Mouse (Mus musculus) CH12F3 (cell line): ENCODE results near the gene Nudt9.
"Not testable (repeated sequence)": the region's sequence is repeated elsewhere in the genome, so short reads cannot be mapped to it uniquely, and the experiment has no call there.

Experiments
- in situ Hi-C: fragments of 300-500 bp; cut with MboI; formaldehyde crosslinking; loops from 2 replicates; pipeline ENCODE4 v1.14.3; 2020; ENCODE audit warnings: low sequenced_read_pairs

Gene Nudt9

DNA sequence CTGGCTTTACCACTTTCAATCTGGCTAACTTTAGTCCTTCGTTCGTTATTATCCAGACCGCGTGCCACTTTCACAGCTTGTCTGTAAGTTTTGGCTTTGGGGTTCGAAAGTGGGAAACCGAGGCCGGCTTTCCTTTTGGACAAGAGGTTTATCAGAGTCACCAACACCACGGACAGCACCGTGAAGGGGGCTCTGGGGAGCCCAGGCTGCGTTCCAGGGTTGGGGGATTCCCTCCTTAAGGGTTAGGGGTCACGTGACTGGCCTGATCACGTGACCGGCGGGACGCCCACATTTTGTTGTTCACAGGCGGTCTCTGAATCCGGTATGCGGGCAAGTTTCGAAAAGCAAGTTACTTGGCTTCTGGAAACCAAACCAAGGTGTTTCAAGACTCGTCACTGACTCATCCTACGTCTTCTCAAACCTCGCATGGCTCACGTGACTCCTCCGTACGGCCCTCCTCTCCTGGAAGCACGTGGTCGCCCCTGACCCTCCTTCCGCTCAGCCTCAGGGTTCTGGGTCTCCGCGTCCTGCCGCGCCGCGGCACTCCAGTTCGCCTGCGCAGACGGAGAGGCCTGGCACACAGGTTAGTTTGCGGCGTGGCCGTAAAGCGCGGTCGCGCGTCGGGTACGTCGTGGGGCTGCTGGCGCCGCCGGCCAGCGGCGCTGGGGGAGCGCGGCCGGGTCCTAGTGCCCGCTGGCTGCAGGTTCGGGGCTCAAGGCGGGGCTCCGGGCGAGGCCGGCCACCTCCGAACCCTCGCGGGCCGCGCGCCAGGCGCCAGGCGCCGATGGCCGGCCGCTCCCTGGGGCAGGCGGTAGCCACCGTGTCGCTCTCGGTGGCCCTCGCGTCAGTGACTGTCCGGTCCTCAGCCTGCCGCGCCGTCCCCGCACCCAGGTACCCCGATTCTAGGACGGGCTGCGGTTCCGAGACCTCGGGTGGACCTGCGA, at the start of gene Nudt9:
TSS of gene Nudt9 (plus strand) at position 51 of the 944 bp plus-strand sequence.
- in situ Hi-C loops: no loop called here

DNA sequence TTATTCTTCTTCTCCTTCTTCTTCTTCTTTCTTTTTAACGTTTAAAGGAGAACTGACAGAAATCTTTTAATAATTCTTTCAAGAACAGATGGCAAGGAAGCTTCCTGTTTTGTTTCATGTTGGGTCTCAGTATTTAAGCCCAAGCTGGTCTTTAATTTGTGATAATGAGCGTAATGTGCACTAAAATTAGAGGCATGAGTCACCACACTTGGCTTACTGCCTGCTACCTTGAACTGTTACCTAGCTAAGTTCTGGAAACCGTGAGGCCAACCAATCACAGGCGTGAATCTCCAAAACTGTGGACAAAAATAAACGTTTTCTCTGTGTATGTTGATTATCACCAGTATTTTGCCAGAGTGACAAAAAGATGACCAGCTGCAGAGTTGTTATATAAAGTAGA, 47.4 kb upstream of the Nudt9 start:
- in situ Hi-C loops: loop anchor here (25.0 kb wide), 1 partner anchor 339 kb away; the partner anchor contains the start of gene Mepe

DNA sequence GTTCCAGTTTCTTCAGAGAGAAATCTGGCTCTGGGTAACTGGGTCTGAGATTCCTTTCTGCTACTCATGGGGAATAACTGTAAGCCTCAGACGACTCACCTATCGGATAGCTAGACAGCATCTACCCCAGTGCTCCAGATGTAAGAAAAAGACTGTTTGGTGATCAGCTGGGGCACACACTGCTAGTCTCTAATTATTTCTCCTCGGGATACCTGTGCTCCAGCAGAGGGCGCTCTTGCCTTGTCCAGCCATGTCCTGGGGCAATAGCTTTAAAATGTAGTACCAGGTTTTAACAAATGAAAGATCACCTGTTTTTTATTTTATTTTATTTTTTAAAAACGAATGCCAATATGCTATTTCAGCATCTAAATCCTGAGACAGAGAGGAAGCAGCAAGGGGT, 46.4 kb upstream of the Nudt9 start:
- in situ Hi-C loops: loop anchor here (25.0 kb wide), 1 partner anchor 338 kb away; the partner anchor contains the start of gene Mepe

DNA sequence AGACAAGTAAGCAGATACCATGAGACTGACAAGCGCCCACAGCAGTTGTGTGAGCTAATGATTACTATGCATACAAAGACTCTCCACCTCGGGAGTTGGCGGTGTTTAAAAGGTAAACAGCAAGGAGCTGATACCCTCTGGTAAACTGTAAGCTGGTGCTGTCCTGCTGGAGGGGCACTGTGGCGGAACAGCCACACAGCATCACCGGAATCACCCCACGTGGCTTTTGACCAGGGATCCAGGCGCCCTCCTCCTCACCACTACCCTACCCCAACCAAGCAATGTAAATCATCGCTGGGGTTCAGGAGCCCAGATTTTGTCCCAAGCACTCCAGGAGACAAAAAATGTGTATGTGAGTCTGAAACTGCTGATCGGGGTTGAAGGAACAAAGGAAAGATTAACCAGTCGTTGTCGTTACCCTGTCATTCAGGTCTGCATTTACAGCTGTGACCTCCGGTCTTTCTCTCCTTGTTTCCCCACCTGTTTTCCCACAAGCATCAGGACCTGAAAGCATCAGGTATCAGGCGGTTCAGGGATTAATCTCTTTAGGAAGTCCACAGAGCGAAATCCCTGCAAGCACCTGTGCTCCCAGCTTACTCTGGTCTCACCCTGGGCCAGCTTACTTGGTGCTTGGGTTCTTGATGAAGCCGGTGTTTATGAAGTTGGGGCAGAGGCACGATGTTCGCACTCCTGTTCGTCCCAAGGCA, 43.4 kb upstream of the Nudt9 start:
- in situ Hi-C loops: no loop called here

DNA sequence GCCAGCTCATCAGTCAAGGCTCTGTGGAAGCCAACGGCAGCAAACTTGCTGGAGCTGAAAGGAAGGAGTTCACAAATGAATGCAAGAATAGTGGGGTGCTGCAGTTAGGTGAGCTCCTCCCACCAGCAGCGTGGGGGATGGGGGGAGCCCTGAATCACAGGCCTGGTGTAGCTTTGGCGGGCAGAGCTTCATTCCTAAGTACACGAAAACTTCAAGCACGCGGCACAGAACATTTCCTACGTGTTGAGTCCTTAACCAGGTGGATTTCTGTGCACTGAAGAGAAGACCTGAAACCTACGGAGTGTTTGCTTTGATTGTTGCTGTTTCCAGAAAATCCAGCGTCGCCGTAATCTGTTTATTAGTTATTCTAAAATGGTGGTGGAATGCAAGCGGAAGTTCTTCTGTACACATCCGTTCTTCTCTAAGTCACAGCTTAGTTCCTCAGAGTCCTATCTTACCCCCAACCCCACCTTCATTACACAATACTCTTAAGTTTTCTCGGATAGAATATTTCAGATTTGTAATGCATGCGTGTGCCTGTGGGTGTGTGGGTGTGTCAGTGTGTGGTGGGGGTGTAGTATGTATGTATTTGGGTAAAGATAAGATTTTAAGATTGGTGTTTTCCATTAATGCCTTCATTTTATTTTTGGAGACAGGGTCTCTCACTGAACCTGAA, 42.7 kb upstream of the Nudt9 start:
- in situ Hi-C loops: no loop called here

DNA sequence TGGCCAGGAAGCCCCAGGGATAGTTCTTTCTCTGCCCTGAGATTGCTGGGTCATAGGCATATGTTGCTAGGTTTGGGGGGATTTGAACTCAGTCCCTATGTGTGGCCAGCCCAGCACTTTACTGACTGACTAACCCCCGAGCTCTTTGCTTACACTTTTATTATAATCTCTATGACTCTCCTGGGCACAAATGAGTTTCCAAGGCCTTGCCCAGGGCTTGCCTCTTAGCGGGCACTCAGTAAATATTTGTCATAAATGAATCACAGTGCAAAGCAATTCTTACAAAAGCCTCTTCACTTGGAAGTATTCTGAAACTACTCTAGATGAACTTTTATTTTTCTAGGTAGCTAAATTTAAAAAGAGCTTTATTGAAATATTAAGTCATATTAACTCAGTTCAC, 42.2 kb upstream of the Nudt9 start:
- in situ Hi-C loops: no loop called here

DNA sequence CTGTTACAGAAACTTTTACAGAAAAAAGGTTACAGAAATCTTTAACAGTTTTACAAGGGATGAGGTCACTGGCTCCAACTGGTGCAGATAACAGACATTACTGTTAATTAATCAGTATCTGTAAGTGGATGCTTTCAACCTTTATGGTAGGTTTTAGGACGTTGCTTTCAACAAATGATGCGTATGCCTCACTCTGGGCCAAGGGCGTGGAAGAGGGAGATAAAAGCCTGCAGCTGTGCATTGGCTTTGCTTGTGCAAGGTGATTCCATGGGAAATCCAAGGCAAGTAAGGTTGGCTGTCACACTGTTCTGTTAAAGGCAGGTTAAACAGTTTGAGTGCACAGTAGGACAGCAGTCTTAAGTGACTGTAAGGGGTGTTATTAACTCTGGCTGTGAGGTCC, 39.3 kb upstream of the Nudt9 start:
- in situ Hi-C loops: no loop called here

DNA sequence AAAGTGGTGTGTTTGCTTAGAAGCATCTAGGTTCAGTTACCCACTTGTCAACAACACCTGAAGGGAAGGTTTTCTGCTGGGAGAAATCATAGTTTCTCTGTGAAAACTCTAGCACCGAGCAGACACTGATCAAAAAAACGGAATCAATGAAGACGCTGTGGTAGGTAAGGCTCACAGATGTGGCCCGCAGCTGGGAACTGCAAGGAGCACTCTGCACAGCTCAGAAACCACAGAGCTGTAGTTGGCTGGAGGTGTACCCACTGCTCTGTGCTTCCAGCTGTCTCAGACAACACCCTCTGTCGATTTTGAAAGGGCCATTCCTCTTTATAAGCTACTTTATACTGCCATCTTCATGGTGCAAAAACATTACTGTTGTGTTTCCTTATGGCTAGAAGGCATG, 38.3 kb upstream of the Nudt9 start:
- in situ Hi-C loops: no loop called here

DNA sequence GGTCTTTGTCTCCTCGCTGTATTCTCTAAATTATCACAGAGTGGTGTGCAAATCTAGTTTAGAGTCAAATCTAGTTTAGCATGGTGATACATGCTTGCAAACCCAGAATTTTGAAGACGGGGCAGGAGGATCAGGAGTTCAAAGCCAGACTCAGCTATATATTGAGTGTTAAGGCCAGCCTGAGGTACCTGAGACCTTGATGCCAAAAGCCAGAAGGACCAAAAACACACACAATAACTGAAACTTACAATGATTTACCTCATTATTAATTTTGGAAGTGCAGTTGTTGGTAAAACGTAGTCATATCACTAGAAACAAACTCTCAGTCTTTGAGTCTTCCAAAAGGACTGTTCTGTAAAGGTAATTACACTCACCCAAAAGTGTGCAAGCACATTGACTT, 36.7 kb upstream of the Nudt9 start:
- in situ Hi-C loops: no loop called here

DNA sequence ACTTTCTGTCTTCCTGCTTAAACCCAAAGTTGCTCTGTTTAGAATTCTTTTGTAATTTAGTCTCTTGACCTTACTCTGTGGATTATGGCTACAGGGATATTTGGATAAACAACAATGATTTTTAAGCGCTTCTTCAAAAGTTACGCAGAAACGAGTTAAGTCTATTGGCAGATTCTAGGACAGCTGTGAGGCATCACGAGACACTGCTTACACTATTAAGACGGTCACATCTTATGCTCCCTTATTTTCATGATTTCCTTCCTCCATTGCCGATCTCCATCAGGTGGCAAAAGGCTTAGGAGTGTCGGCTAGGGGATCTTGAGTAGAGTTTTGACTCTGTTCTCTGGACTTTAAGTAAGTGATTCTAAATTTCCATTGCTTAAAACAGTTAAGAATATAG, 35.8 kb upstream of the Nudt9 start:
- in situ Hi-C loops: no loop called here

DNA sequence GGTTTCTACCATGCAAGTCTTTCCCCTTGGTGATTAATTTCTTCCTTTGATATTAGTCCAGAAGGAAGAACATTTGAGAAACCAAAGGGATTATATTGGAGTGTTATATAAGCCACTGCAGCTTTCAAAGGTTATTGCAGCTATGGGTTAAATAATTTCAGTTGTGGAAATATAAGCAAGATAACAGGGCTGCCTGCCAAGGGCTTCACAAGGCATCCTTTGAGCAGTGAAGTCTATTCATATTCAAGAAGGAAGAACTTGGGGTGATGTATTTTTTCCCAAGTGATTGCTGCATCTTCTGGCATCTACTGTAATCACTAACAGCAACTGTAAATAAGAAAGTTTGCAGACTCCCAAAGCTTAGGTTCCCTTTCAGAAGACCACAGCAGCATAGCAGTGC, 34.7 kb upstream of the Nudt9 start:
- in situ Hi-C loops: no loop called here

DNA sequence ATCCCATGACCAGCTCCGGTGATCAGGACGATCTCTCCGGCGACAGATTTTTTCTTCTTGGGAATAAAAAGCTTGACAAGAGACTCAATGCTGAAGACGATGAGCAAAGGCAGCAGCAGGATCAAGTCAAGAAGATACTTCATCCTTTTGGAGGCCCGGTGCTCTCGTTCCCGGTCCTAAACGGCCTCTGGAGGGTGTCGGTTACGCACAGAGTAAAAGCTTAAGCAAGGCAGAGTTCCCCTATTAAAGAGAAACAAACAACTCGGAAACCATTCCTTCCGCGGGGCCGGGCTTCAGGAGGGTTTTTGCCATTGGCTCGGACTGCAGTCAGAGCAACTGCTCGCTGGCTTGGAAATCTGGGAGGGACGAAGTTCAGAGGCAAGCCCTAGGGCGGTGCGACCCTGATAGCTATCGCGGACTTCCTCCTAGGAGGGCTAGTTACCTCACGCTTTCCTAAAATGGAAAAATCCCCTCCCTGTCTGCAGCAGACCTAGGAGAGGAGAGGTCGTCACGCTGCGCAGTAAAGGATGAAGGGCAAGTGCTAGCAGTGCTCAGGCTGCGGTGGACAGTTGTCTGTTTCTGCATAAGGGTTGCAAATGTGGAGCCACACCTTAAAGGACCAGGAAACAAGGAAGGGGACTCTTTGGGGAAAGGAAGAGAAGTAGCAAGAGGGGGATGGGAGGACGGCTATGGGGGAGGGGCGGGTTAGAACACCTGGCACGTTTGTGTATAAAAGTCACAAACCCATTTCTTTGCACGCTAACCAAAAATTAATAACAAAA, 24.3 kb upstream of the Nudt9 start, which contains the start of gene Hsd17b11:
TSS of gene Hsd17b11 (minus strand) at position 323 of the 782 bp plus-strand sequence.
- in situ Hi-C loops: no loop called here

DNA sequence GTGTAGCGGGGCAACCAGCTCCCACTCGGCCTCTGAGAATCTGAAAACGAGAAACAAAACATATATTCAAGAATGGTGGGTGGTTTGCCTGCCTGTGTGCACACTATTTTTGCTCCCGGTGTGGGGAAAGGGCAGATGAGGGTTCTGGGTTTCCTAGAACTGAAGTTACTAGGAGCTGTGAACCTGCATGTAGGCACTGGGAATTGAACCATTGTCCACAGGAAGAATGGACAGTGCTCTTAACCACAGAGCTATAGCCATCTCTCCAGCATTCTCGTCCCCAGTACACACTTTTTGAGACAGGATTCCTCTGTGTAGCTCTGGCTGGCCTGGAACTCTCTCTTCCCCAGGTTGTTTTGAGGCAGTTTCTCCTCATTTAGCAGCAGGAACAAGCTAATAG, 23.5 kb upstream of the Nudt9 start:
- in situ Hi-C loops: no loop called here

DNA sequence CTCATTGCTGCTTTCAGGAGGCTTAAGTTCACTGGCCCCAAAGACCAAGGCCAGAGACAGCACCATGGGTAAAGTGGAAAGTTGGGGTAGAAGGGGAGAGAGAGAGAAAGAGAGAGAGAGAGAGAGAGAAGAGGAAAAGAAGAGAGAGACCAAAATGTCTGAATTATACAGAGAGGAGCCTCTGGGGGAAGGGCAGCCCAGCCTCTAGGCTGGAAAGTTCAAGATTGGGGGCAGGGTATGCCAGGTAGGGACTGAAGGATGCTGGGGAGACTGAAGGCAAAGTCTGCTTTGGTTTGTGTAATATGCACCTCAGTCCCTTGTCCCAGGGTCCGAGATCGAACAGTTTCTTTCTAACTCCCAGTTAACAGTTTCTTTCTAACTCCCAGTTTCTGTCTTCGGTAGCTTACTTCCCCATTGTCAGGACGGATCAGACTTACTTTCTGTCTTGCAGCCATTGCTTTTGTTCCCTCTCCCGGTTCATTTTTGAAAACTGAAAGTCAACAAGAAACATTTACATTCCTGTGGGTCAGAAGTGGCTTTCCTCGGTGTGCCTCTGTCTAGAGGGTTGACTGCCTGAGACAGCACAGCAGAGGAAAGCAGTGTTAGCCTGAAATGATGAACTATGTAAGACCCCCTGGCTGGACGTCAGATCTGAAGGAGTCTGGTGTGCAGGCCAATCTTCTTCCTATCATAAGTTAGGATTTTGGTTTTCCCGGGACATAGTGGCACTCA, 22.7 kb upstream of the Nudt9 start:
- in situ Hi-C loops: no loop called here

DNA sequence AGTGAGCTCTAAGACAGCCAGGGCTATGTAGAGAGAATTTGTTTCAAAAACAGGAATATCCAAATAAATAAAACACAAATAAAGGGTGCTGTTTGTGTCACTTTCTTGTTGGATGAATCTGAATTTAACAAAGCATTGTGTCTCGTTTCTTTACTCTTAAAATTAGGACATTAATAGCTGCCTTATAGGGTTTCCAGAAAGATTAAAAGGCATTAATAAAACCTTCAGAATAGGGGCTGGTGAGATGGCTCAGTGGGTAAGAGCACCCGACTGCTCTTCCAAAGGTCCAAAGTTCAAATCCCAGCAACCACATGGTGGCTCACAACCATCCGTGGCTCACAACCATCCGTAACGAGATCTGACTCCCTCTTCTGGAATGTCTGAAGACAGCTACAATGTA, 21.9 kb upstream of the Nudt9 start:
- in situ Hi-C loops: not testable (repeated sequence)

DNA sequence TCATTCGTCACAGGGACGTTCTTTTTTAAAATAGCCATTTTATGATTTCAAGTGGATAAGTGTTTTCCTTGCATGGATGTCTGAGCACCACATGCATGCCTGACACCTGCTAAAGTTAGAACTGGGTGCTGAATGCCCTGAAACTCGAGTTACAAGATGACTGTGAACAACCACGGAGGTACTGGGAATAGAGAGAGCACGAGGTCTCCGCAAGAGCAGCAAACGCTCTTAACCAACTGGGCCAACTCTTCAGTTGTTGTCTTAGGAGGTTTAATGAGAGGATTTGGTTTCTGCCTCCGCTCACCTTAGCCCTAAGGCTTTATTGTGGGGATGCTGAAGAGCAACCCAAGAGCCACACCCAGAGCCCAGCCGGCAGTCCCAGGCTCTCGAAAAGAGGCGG, 21.3 kb upstream of the Nudt9 start:
- in situ Hi-C loops: no loop called here

DNA sequence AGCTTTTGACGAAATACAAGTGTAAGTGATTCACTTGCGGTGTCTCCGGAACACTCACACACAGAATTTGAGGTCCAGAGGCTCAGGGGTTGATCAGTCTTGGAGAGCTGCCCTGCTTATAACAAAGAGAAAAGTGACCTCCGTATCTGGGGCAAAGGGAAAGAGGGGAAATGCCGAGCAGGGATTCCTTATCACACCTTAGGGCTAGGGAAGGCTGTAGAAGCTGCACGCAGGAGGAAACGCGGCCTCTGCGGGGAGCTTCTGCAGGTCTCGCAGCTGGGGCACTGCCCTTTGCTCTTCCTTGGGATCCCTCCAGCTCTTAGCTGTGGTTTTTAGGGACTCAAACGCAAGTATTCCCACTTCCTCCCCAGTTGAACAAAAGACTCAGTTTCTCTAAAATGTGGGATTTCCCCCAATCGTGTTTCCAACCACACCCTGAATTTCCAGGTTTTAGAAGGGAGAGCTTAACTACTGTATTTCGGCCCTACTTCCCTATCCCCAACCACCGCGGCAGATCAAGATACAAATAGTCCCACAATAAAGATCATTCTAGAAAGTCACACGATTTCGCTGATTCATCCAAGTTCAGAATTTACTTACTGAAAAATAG, 20.8 kb upstream of the Nudt9 start:
- in situ Hi-C loops: no loop called here

DNA sequence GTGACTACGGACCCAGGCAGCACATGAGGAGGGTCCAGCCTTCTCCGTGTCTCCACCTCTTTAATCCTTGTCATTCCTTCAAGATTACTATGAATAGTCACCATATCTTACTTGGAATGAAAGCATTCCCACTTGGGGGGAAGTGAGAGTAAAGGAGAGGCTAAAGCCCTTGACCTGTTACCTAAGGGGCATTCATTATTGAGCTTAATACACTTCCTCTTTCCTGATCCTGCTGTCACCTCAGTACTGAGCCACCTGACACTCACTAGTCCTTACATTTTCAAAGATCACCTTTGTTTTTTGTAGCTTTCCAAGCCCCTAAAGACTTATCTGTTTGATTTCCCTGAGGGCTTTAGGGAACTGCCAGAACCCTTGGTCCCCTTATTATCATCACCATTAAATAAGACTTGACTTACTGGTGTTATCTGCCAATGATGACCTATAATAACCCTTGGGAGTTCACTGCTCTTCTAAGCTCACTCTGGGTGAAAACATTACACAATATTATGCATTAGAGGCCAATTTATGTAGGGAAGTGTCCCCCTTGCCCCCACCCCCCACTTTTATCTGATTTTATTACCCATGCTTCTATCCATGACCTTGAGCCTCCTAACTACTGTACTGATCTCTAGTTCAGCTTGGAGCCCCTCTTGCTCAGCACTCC, 13.5 kb upstream of the Nudt9 start:
- in situ Hi-C loops: no loop called here

DNA sequence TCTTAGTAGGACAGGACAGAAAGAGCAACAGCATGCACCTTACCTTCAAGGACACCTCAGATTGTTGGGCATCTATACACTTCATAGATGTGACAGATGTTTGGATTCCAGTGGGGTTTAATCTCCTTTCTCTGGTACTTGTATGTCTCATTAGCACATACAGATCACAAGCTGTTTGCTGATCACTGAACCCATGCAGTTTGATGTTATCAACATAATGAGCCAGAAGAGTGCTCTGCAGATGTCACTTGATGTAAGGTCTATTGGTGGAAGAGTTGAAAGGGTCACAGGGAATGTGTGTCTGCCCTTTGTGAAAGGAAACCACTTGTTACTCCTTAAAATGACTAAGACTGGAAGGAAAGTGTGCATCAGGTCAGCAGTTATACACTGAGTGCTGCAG, 11.0 kb upstream of the Nudt9 start:
- in situ Hi-C loops: no loop called here
